Mouse (Mus musculus) kidney, embryonic 16.5 days (tissue): Measurements from ENCODE around the gene Slc11a1. TPM values are rescaled to one million over a fixed set of nuclear protein-coding genes. Genes with fewer than 3 reads are reported as not detected.
A peak's percentile ranks its signal among the peaks of the same experiment; 100 is the strongest.

Source experiments
- ATAC-seq: fragments of 200-750 bp; cut with Nextera tagmentation; 2 replicates; pipeline ENCODE4 v1.8.0; 2017; ENCODE audit warnings: moderate TSS enrichment; ENCODE audit not compliant: low FRiP score, low TSS enrichment
- H3K27ac ChIP-seq: fragments of 300-500 bp; sonication (generic); 2 replicates; pipeline ENCODE4 v1.5.1; 2014; ENCODE audit warnings: low read length
- H3K27me3 ChIP-seq: fragments of 300-500 bp; sonication (generic); 2 replicates; pipeline ENCODE4 v1.6.1; 2014; ENCODE audit warnings: low read length, control low read depth, mixed read lengths; ENCODE audit not compliant: insufficient read depth
- H3K36me3 ChIP-seq: fragments of 300-500 bp; sonication (generic); 2 replicates; pipeline ENCODE4 v1.6.1; 2014; ENCODE audit warnings: low read length, control low read depth, mixed read lengths; ENCODE audit not compliant: insufficient read depth
- H3K4me1 ChIP-seq: fragments of 300-500 bp; sonication (generic); 2 replicates; pipeline ENCODE4 v1.6.1; 2014; ENCODE audit warnings: low read length, control low read depth, mixed read lengths; ENCODE audit not compliant: insufficient read depth
- H3K4me2 ChIP-seq: fragments of 300-500 bp; sonication (generic); replicated peaks from 2 replicates; pipeline ENCODE4 v1.6.1; 2014; ENCODE audit warnings: low read depth, low read length
- H3K4me3 ChIP-seq: fragments of 300-500 bp; sonication (generic); 2 replicates; pipeline ENCODE4 v1.5.1; 2014; ENCODE audit warnings: mild to moderate bottlenecking, low read length
- H3K9ac ChIP-seq: fragments of 300-500 bp; sonication (generic); replicated peaks from 2 replicates; pipeline ENCODE4 v1.6.1; 2014; ENCODE audit warnings: low read length
- H3K9me3 ChIP-seq: fragments of 300-500 bp; sonication (generic); 2 replicates; pipeline ENCODE4 v1.6.1; 2016; ENCODE audit warnings: low read length, control low read depth
- WGBS: fragments of 180-500 bp; shearing (Covaris S2); extraction: QIAGEN DNeasy Blood & Tissue Kit; methylation state at CpG from one replicate; pipeline ENCODE4 v1.1.7; 2014; 5-methylcytosine and 5-hydroxymethylcytosine counted together
- microRNA counts: library from miRNA; unstranded; fragments of <30 nt; microRNA quantifications from one replicate; lab custom pipeline; 2016
- microRNA-seq: library from miRNA; unstranded; fragments of <30 nt; microRNA quantifications from one replicate; pipeline ENCODE4, GENCODE M21; 2016
- polyA plus RNA-seq: library from polyadenylated mRNA; unstranded; fragments of >200 nt; fragmentation: Nextera tagmentation; extraction: Ambion mirVana; gene quantifications from 2 replicates; pipeline ENCODE4 v1.2.1, GENCODE M21; 2015

The Slc11a1 gene
- polyA plus RNA-seq, 1 experiment from 2014 or later: 5.4 TPM

GRCm38 (mm10) chr1:74419440-74419794 lies 44.4 kb downstream of the Slc11a1 start:
- Histone ChIP-seq H3K27me3 (no peaks in the 10 kb centered on the region), H3K27ac (no peak overlapping the region), H3K4me2 (no peak overlapping the region), H3K4me3 (no peak overlapping the region), H3K4me1 (0 out of 2 replicates have a peak, but pooled peaks cover 12% of the 10 kb centered on the region), H3K36me3 (no peaks in the 10 kb centered on the region), H3K9me3 (no peaks in the 10 kb centered on the region), H3K9ac (no peak overlapping the region)
- WGBS: 46% methylated on average over 9 of the region's 9 CpGs
- no peak for ATAC-seq

GRCm38 (mm10) chr1:74423147-74423546 lies 48.2 kb downstream of the Slc11a1 start:
- Histone ChIP-seq H3K9me3 (no peaks in the 10 kb centered on the region), H3K36me3 (no peaks in the 10 kb centered on the region), H3K27ac (no peak overlapping the region), H3K4me1 (0 out of 2 replicates have a peak, but pooled peaks cover 9% of the 10 kb centered on the region), H3K4me3 (no peak overlapping the region), H3K27me3 (no peaks in the 10 kb centered on the region), H3K4me2 (no peak overlapping the region), H3K9ac (no peak overlapping the region)
- ATAC-seq: no peak
- 39% methylated on average over 8 of the region's 8 CpGs for WGBS

- Histone ChIP-seq H3K36me3 (no peaks in the 10 kb centered on the region), H3K9ac (no peak overlapping the region), H3K27me3 (no peaks in the 10 kb centered on the region), H3K4me1 (no peaks in the 10 kb centered on the region), H3K4me2 (no peak overlapping the region), H3K27ac (no peak overlapping the region), H3K4me3 (no peak overlapping the region), H3K9me3 (no peaks in the 10 kb centered on the region)
- ATAC-seq: no peak
- 59% methylated on average over 7 of the region's 7 CpGs for WGBS
Observed at GRCm38 (mm10) chr1:74425845-74426244, 50.9 kb downstream of the Slc11a1 start.

- ATAC-seq: peak; percentile 65; the same call in 1 of the 2 replicates
- Histone ChIP-seq H3K9ac (no peak overlapping the region), H3K36me3 (peaks cover 24% of the 10 kb centered on the region), H3K4me2 (no peak overlapping the region), H3K9me3 (no peaks in the 10 kb centered on the region), H3K27ac (no peak overlapping the region), H3K4me1 (0 out of 2 replicates have a peak, but pooled peaks cover 3% of the 10 kb centered on the region), H3K4me3 (no peak overlapping the region), H3K27me3 (no peaks in the 10 kb centered on the region)
- 83% methylated on average over 6 of the region's 6 CpGs for WGBS
Observed at GRCm38 (mm10) chr1:74433220-74433619, 58.2 kb downstream of the Slc11a1 start.

- no peak overlapping the region for H3K4me2 ChIP-seq
- H3K36me3 ChIP-seq: peaks cover 37% of the 10 kb centered on the region
- no peak overlapping the region for H3K9ac ChIP-seq
- no peak overlapping the region for H3K4me3 ChIP-seq
- 0 out of 2 replicates have a peak, but pooled peaks cover 3% of the 10 kb centered on the region for H3K4me1 ChIP-seq
- no peak overlapping the region for H3K27ac ChIP-seq
- no peaks in the 10 kb centered on the region for H3K27me3 ChIP-seq
- WGBS: 45% methylated on average over 5 of the region's 5 CpGs
- no peaks in the 10 kb centered on the region for H3K9me3 ChIP-seq
- ATAC-seq: no peak
Observed at GRCm38 (mm10) chr1:74434596-74434995, 59.6 kb downstream of the Slc11a1 start.

GRCm38 (mm10) chr1:74435563-74435962 lies 60.6 kb downstream of the Slc11a1 start:
- H3K27me3 ChIP-seq: no peaks in the 10 kb centered on the region
- H3K27ac ChIP-seq: no peak overlapping the region
- H3K36me3 ChIP-seq: peaks cover 45% of the 10 kb centered on the region
- 0 out of 2 replicates have a peak, but pooled peaks cover 3% of the 10 kb centered on the region for H3K4me1 ChIP-seq
- no peak overlapping the region for H3K9ac ChIP-seq
- no peak overlapping the region for H3K4me2 ChIP-seq
- H3K9me3 ChIP-seq: no peaks in the 10 kb centered on the region
- 82% methylated on average over 6 of the region's 6 CpGs for WGBS
- no peak for ATAC-seq
- H3K4me3 ChIP-seq: no peak overlapping the region

MicroRNAs within 50 kb of the gene (microRNA counts, 519-probe panel; counts per million panel counts)
- 3,648 counts per million, percentile 84 among the panel's probes with 10 or more counts for microRNA mmu-miR-26b (lab: Ali Mortazavi, UCI)

Small RNA genes lying within 50 kb of the gene (microRNA-seq; reads per million reads assigned to microRNA genes)
- gene Mir26b: 31,289 reads per million, percentile 98 among the genes with 10 or more reads in this experiment

Other genes starting within 250 kb of the Slc11a1 start
- gene Rufy4, start 249.7 kb upstream of the Slc11a1 start, polyA plus RNA-seq: 0.22 and 0.32 TPM in 2 replicates
- gene Cxcr2, start 221.2 kb upstream of the Slc11a1 start, polyA plus RNA-seq: 0.11 and 0.24 TPM in 2 replicates
- gene Cxcr1, start 180.6 kb upstream of the Slc11a1 start, polyA plus RNA-seq: not detected in 2 replicates
- 441 and 457 TPM in 2 replicates for gene Arpc2, start 139.1 kb upstream of the Slc11a1 start, polyA plus RNA-seq
- gene Gpbar1, start 96.6 kb upstream of the Slc11a1 start, polyA plus RNA-seq: 1.6 and 1.9 TPM in 2 replicates
- gene Aamp, start 90.5 kb upstream of the Slc11a1 start, polyA plus RNA-seq: 322 and 350 TPM in 2 replicates
- gene Pnkd, start 90.3 kb upstream of the Slc11a1 start, polyA plus RNA-seq: 149 and 156 TPM in 2 replicates
- 33.5 and 35.1 TPM in 2 replicates for gene Tmbim1, start 69.6 kb upstream of the Slc11a1 start, polyA plus RNA-seq
- gene Catip, start 13.1 kb upstream of the Slc11a1 start, polyA plus RNA-seq: 0.50 and 0.53 TPM in 2 replicates
- gene Ctdsp1, start 16.3 kb downstream of the Slc11a1 start, polyA plus RNA-seq: 91.1 and 94.0 TPM in 2 replicates
- 17.5 and 18.0 TPM in 2 replicates for gene Vil1, start 34.2 kb downstream of the Slc11a1 start, polyA plus RNA-seq
- 63.7 and 71.7 TPM in 2 replicates for gene Cnot9, start 130.9 kb downstream of the Slc11a1 start, polyA plus RNA-seq
- gene Plcd4, start 167.7 kb downstream of the Slc11a1 start, polyA plus RNA-seq: 1.3 TPM in 2 replicates
- 31.5 and 36.5 TPM in 2 replicates for gene Usp37, start 169.1 kb downstream of the Slc11a1 start, polyA plus RNA-seq
- gene Zfp142, start 213.1 kb downstream of the Slc11a1 start, polyA plus RNA-seq: 7.0 and 8.7 TPM in 2 replicates
- gene Bcs1l, start 213.1 kb downstream of the Slc11a1 start, polyA plus RNA-seq: 19.6 and 20.4 TPM in 2 replicates
- gene Rnf25, start 226.2 kb downstream of the Slc11a1 start, polyA plus RNA-seq: 40.0 and 43.9 TPM in 2 replicates
- gene Stk36, start 226.2 kb downstream of the Slc11a1 start, polyA plus RNA-seq: 9.1 and 11.7 TPM in 2 replicates